ENCODE assay signal across 35 mouse cellular contexts in genomic region chr14:48900201-48900600, GRCm38 (mm10).
"Had no signal": no experiment of that assay in that cellular context is flagged by ENCODE, and none has a peak within 500 bp of the region (broad histone marks: within the 10 kb centered on the region; RNA-seq: fewer than 3 reads in every experiment).

No protein-coding gene starts in this region.

- H3K9ac ChIP-seq: heart, embryonic 12.5 days; heart, embryonic 13.5 days; heart, embryonic 15.5 days; hindbrain, embryonic 12.5 days; hindbrain, embryonic 13.5 days; hindbrain, embryonic 14.5 days; hindbrain, embryonic 15.5 days; intestine, embryonic 15.5 days; kidney, embryonic 15.5 days had no signal

- ATAC-seq: hindbrain, embryonic 16.5 days; hindbrain, postnatal 0 days; inflammation-experienced regulatory T-cells, adult 6 months; intestine, embryonic 15.5 days; intestine, embryonic 16.5 days; intestine, postnatal 0 days had no signal

- H3K4me1 ChIP-seq: heart, embryonic 10.5 days; heart, embryonic 12.5 days; heart, embryonic 13.5 days; heart, embryonic 15.5 days; intestine, embryonic 15.5 days; kidney, embryonic 15.5 days had no signal

- H3K9me3 ChIP-seq: heart, embryonic 10.5 days; heart, embryonic 13.5 days; heart, embryonic 15.5 days; hindbrain, embryonic 15.5 days; intestine, embryonic 15.5 days; kidney, embryonic 15.5 days had no signal

- DNase-seq: heart, postnatal 10 days; heart, postnatal 14 days; heart, postnatal 36 days; heart, postnatal 4 days; kidney, adult 11 months; kidney, adult 18-20 months; kidney, adult 2 months; kidney, adult 8-10 months; kidney, adult 9 months; kidney, postnatal 10 days; kidney, postnatal 14 days; kidney, postnatal 25 days; kidney, postnatal 36 days; kidney, postnatal 4 days; layer of hippocampus, adult 9-11 months; layer of hippocampus, postnatal 36 days had no signal

- H3K36me3 ChIP-seq: heart, embryonic 10.5 days; heart, embryonic 12.5 days; heart, embryonic 13.5 days; heart, embryonic 15.5 days; hindbrain, embryonic 10.5 days; hindbrain, embryonic 12.5 days; hindbrain, embryonic 13.5 days; hindbrain, embryonic 15.5 days; intestine, embryonic 15.5 days; kidney, embryonic 15.5 days had no signal

- H3K4me3 ChIP-seq: heart, embryonic 10.5 days; heart, embryonic 12.5 days; heart, embryonic 13.5 days; heart, embryonic 15.5 days; hindbrain, embryonic 10.5 days; hindbrain, embryonic 12.5 days; hindbrain, embryonic 13.5 days; hindbrain, embryonic 15.5 days; intestine, embryonic 15.5 days; kidney, embryonic 15.5 days; layer of hippocampus, adult 2 months had no signal

- H3K27ac ChIP-seq: heart, embryonic 10.5 days; heart, embryonic 13.5 days; heart, embryonic 15.5 days; hindbrain, embryonic 10.5 days; hindbrain, embryonic 12.5 days; hindbrain, embryonic 13.5 days; hindbrain, embryonic 14.5 days; hindbrain, embryonic 15.5 days; hindbrain, postnatal 0 days; intestine, embryonic 15.5 days; kidney, embryonic 15.5 days; kidney, postnatal 0 days; layer of hippocampus, adult 2 months had no signal

- H3K4me2 ChIP-seq: heart, embryonic 11.5 days; heart, embryonic 12.5 days; heart, embryonic 13.5 days; heart, embryonic 15.5 days; hindbrain, embryonic 12.5 days; hindbrain, embryonic 13.5 days; hindbrain, embryonic 14.5 days; hindbrain, embryonic 15.5 days; intestine, embryonic 15.5 days; kidney, embryonic 15.5 days had no signal

- H3K27me3 ChIP-seq: heart, embryonic 12.5 days; heart, embryonic 13.5 days; heart, embryonic 15.5 days; hindbrain, embryonic 12.5 days; hindbrain, embryonic 13.5 days; hindbrain, embryonic 15.5 days; intestine, embryonic 15.5 days had no signal
